Mouse (Mus musculus): Measurements from ENCODE around the gene S100a14.
A peak's percentile ranks its signal among the peaks of the same experiment; 100 is the strongest.

- TF ChIP-seq POLR2A (IDR thresholded peaks at IDR 0.05; ENCODE audit: low read depth, low read length) (peak; percentile 65; the same call in 1 of the 2 replicates), CTCF (IDR thresholded peaks at IDR 0.05; ENCODE audit: extremely low read depth, insufficient read length, insufficient replicate concordance, low read depth, low read length) (no peak)
Measured at GRCm38 (mm10) chr3:90537141-90537904, 10.7 kb downstream of the S100a14 start, which contains the start of gene S100a16.
